Mouse (Mus musculus): ENCODE data around the gene Syp.

The Syp gene

GRCm38 (mm10) chrX:7664791-7665190 lies 26.5 kb downstream of the Syp start:
- DNase-seq = no peak

GRCm38 (mm10) chrX:7665739-7666502 lies 27.6 kb downstream of the Syp start:
- no peak for DNase-seq

GRCm38 (mm10) chrX:7670390-7670881 lies 32.2 kb downstream of the Syp start:
- peak; percentile 49 to 78 for DNase-seq

GRCm38 (mm10) chrX:7670921-7671623 lies 32.8 kb downstream of the Syp start, which contains the start of gene Plp2:
Gene Plp2 (minus strand): TSS chrX:7671390.
- peak; percentile 32 to 62 for DNase-seq

GRCm38 (mm10) chrX:7672739-7673138 lies 34.5 kb downstream of the Syp start:
- peak; percentile 28 to 52 for DNase-seq

- DNase-seq = no peak
Measured at GRCm38 (mm10) chrX:7673578-7674281, 35.5 kb downstream of the Syp start.

GRCm38 (mm10) chrX:7674284-7675000 lies 36.2 kb downstream of the Syp start:
- DNase-seq = peak; percentile 30 to 31

GRCm38 (mm10) chrX:7675001-7675380 lies 36.7 kb downstream of the Syp start:
- DNase-seq = no peak

- no peak for DNase-seq
Measured at GRCm38 (mm10) chrX:7678986-7679385, 40.7 kb downstream of the Syp start.

- peak; percentile 94 to 96 for DNase-seq
Measured at GRCm38 (mm10) chrX:7679405-7680056, 41.3 kb downstream of the Syp start.

- no peak for DNase-seq
Measured at GRCm38 (mm10) chrX:7680057-7680412, 41.8 kb downstream of the Syp start.

GRCm38 (mm10) chrX:7680864-7681263 lies 42.6 kb downstream of the Syp start, which contains the start of gene Magix:
Gene Magix (minus strand): TSS chrX:7681251.
- DNase-seq = peak; percentile 76 to 81

GRCm38 (mm10) chrX:7688321-7688720 lies 50.0 kb downstream of the Syp start:
- DNase-seq = no peak

GRCm38 (mm10) chrX:7690486-7690885 lies 52.2 kb downstream of the Syp start:
- no peak for DNase-seq

GRCm38 (mm10) chrX:7692862-7693261 lies 54.6 kb downstream of the Syp start:
- DNase-seq = peak; percentile 33 to 60

- no peak for DNase-seq
Measured at GRCm38 (mm10) chrX:7696520-7696919, 58.2 kb downstream of the Syp start.

GRCm38 (mm10) chrX:7696954-7697381 lies 58.7 kb downstream of the Syp start, which contains the start of gene Gpkow:
Gene Gpkow (plus strand): TSS chrX:7697131.
- DNase-seq = peak; percentile 85 to 93

Measured in kidney, postnatal 36 days (tissue).